ENCODE assay signal across 14 mouse cellular contexts in genomic region chr1:159419301-159419965, GRCm38 (mm10).
A peak's percentile ranks its signal among the peaks of the same experiment; 100 is the strongest.
DNase-seq lines count a peak whose midpoint lies in the region.
"Had no signal": no experiment of that assay in that cellular context is flagged by ENCODE, and none has a peak within 500 bp of the region (broad histone marks: within the 10 kb centered on the region; RNA-seq: fewer than 3 reads in every experiment).

No protein-coding gene starts in this region.

- peak; percentile 34 for DNase-seq in adrenal gland, postnatal 10 days
- no peak for DNase-seq in adrenal gland, postnatal 25 days
- peak; percentile 31 for DNase-seq in ovary, postnatal 36 days (ENCODE audit: low spot score)
- no peak for DNase-seq in ovary, postnatal 10 days (ENCODE audit: low spot score)
- peak; percentile 83 for DNase-seq in R1 (ENCODE audit: low read depth, low spot score)
- no peak for DNase-seq in layer of hippocampus, adult 11-12 months (ENCODE audit: low spot score)
- no peak for DNase-seq in urinary bladder, adult 2 months (ENCODE audit: low spot score)
- DNase-seq: cerebellum, adult 18-20 months; cerebellum, adult 9-10 months; cerebellum, postnatal 25 days; gastrocnemius, postnatal 25 days; heart, postnatal 10 days; heart, postnatal 36 days; kidney, adult 11 months had no signal

Comparison
In these comparisons a context has a peak if more than half of its experiments do, and no peak if none do; other contexts are left out.
1. DNase-seq: peak in adrenal gland, postnatal 10 days (single experiment), ovary, postnatal 36 days (single experiment) and R1 (single experiment); none in adrenal gland, postnatal 25 days (single experiment), ovary, postnatal 10 days (single experiment), layer of hippocampus, adult 11-12 months (single experiment) and urinary bladder, adult 2 months (single experiment).